Mouse (Mus musculus) forebrain, embryonic 16.5 days (tissue): ENCODE measurements around the gene Cdh8. TPM values are rescaled to one million over a fixed set of nuclear protein-coding genes. Genes with fewer than 3 reads are reported as not detected.
A peak's percentile ranks its signal among the peaks of the same experiment; 100 is the strongest.

ENCODE experiments used
- ATAC-seq: fragments of 200-750 bp; cut with Nextera tagmentation; 2 replicates; pipeline ENCODE4 v1.8.0; 2017; ENCODE audit warnings: mild to moderate bottlenecking, moderate library complexity
- H3K27ac ChIP-seq: fragments of 300-500 bp; sonication (generic); 2 replicates; pipeline ENCODE4 v1.5.1; 2014; ENCODE audit warnings: low read length, control low read depth
- H3K27me3 ChIP-seq: fragments of 300-500 bp; sonication (generic); replicated peaks from 2 replicates; pipeline ENCODE4 v1.6.1; 2014; ENCODE audit warnings: low read length; ENCODE audit not compliant: control insufficient read depth, insufficient read depth
- H3K36me3 ChIP-seq: fragments of 300-500 bp; sonication (generic); 2 replicates; pipeline ENCODE4 v1.6.1; 2014; ENCODE audit not compliant: control insufficient read depth, insufficient read depth
- H3K4me1 ChIP-seq: fragments of 300-500 bp; sonication (generic); replicated peaks from 2 replicates; pipeline ENCODE4 v1.6.1; 2014; ENCODE audit warnings: low read length; ENCODE audit not compliant: control insufficient read depth, insufficient read depth
- H3K4me2 ChIP-seq: fragments of 300-500 bp; sonication (generic); 2 replicates; pipeline ENCODE4 v1.6.1; 2014; ENCODE audit warnings: mild to moderate bottlenecking, low read length, control low read depth
- H3K4me3 ChIP-seq: fragments of 300-500 bp; sonication (generic); replicated peaks from 2 replicates; pipeline ENCODE4 v1.5.1; 2014; ENCODE audit warnings: mild to moderate bottlenecking, low read length, control low read depth
- H3K9ac ChIP-seq: fragments of 300-500 bp; sonication (generic); replicated peaks from 2 replicates; pipeline ENCODE4 v1.6.1; 2014; ENCODE audit warnings: low read depth, low read length, control low read depth
- H3K9me3 ChIP-seq: fragments of 300-500 bp; sonication (generic); 2 replicates; pipeline ENCODE4 v1.6.1; 2016; ENCODE audit warnings: low read length; ENCODE audit not compliant: control insufficient read depth
- WGBS: fragments of 180-500 bp; shearing (Covaris S2); extraction: QIAGEN DNeasy Blood & Tissue Kit; methylation state at CpG from one replicate; pipeline ENCODE4 v1.1.7; 2014; 5-methylcytosine and 5-hydroxymethylcytosine counted together
- polyA plus RNA-seq: library from polyadenylated mRNA; unstranded; fragments of >200 nt; fragmentation: Nextera tagmentation; extraction: Ambion mirVana; gene quantifications from 2 replicates; pipeline ENCODE4 v1.2.1, GENCODE M21; 2015

Cdh8 gene
- 43.1 and 51.4 TPM in 2 replicates for polyA plus RNA-seq

DNA sequence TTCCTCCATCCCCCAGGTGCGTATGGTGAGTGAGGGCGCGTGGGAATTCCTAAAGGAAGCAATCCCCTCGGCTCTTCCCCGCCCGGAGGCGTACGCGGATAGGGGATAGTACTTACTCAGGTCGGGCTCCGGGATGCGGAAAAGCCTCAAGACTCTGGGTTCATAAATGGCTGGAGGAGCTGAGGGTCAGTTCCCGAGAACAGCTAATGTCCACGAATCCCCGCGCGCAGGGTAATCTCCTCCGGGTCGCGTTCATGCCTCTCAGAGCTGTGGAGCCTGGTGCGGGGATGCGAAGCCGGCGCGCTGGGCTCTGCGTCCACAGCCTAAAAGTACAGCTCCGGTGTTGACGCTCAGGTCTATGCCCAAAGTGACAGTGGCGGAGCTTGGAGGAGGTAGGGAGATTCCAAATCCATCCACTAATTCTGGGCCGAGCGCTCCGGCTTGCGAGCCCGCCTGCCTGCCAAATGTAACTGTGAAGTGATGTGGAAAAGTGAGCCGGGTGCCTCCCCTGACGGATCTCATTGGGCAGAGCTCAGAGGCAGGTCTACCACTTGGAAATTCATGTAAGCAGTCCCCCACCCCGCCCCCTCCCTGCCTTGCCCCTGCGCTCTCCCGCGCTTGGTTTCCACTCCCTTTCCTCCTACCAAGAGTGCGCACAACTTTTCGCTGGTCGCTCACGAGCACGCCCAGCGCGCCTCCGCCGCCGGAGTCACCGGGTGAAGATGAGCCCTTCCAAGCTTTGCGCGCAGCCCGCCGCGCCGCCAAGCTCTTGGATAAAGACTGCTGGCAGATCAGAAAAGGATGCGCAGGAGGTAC lies at the start of gene Cdh8:
Gene Cdh8, minus strand, starts transcription at position 506 of the 816 bp plus-strand sequence.
- Histone ChIP-seq H3K27ac (peak within 1 kb of the TSS; percentile 77), H3K4me1 (peaks cover 16% of the 10 kb centered on the region), H3K36me3 (no peaks in the 10 kb centered on the region), H3K9ac (peak within 1 kb of the TSS; percentile 67), H3K4me3 (peak within 1 kb of the TSS; percentile 69), H3K9me3 (no peaks in the 10 kb centered on the region), H3K27me3 (no peaks in the 10 kb centered on the region), H3K4me2 (peak within 1 kb of the TSS; percentile 83)
- peak; percentile 87 for ATAC-seq
- under 1% methylated on average over 58 of the region's 58 CpGs for WGBS

DNA sequence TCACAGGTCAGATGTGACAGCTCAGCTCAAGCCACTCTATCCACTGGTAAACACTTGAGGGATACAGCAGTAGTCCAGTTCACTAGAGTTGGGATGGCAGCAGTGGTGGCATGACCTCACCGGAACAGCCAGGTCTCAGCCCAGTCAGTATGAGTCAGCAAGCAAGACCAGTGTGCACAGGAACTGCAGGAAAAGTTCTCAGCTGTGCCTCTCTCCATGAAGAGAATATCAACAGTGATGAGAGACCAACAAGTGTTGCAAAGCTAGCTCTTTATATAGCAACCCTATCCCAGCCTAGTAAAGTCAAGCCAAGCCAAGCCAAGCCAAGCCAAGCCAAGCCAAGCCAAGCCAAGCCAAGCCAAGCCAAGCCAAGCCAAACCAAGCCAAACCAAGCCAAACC lies 30.2 kb upstream of the Cdh8 start:
- H3K9me3 ChIP-seq, result no peaks in the 10 kb centered on the region
- ATAC-seq, result no peak
- 97% methylated on average over 1 of the region's 1 CpGs for WGBS

DNA sequence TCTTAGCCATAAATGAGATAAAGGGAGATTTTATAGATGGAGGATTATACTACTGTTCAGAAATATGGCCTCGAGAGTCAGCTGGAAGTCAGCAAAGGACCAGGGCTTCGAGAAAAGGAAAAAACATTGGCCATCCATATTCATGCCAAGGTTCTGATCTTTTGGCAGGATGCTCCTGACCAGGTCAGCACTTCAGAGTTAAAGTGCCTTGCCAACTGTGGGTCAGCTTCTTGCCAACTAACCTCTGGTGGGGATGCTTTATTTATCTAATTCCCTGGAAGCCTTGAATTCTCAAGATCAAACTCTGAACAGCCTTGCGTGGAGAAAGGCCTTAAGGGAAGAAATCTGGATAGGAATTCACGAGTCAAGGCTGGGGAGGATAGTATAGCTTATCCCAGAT lies 9.6 kb upstream of the Cdh8 start:
- H3K27me3 ChIP-seq, result no peaks in the 10 kb centered on the region
- H3K36me3 ChIP-seq, result no peaks in the 10 kb centered on the region
- WGBS, result 85% methylated on average over 4 of the region's 4 CpGs
- no peaks in the 10 kb centered on the region for H3K9me3 ChIP-seq
- peaks cover 8% of the 10 kb centered on the region; the same call in 1 of the 2 replicates for H3K4me1 ChIP-seq
- no peak overlapping the region for H3K9ac ChIP-seq
- no peak overlapping the region for H3K4me2 ChIP-seq
- no peak for ATAC-seq
- H3K27ac ChIP-seq, result no peak overlapping the region
- H3K4me3 ChIP-seq, result no peak overlapping the region

More for the DNA sequence above, 30.2 kb upstream of the Cdh8 start:
- no peaks in the 10 kb centered on the region for H3K27me3 ChIP-seq
- H3K27ac ChIP-seq, result no peak overlapping the region
- no peak overlapping the region for H3K4me2 ChIP-seq
- no peaks in the 10 kb centered on the region for H3K36me3 ChIP-seq
- no peaks in the 10 kb centered on the region for H3K4me1 ChIP-seq
- no peak overlapping the region for H3K4me3 ChIP-seq
- no peak overlapping the region for H3K9ac ChIP-seq

DNA sequence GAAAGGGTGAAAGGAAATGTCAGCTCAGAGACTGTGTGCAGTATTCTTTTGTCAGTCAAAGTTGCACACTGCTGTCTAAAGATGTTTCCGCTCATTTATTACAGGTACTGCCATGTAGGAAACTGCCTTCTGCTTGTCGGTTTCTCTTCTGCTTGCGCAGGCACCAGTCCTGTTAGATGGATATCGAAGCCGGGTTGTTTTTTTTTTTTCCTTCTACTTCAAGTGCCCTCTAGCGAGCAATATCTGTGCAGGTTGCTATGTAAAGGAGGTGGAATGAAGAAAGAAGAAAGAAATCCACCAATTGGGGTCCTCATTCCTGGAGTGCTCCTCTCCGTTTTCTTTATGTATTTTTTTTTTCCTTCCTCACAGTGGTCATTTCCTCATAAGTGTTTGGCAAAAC lies 5.2 kb upstream of the Cdh8 start:
- Histone ChIP-seq H3K9me3 (no peaks in the 10 kb centered on the region), H3K9ac (peak overlapping the region; percentile 41), H3K27ac (no peak overlapping the region), H3K4me1 (peaks cover 13% of the 10 kb centered on the region), H3K4me2 (peak overlapping the region; percentile 50), H3K4me3 (peak overlapping the region; percentile 36), H3K36me3 (no peaks in the 10 kb centered on the region), H3K27me3 (no peaks in the 10 kb centered on the region)
- no peak for ATAC-seq
- 9% methylated on average over 7 of the region's 7 CpGs for WGBS

DNA sequence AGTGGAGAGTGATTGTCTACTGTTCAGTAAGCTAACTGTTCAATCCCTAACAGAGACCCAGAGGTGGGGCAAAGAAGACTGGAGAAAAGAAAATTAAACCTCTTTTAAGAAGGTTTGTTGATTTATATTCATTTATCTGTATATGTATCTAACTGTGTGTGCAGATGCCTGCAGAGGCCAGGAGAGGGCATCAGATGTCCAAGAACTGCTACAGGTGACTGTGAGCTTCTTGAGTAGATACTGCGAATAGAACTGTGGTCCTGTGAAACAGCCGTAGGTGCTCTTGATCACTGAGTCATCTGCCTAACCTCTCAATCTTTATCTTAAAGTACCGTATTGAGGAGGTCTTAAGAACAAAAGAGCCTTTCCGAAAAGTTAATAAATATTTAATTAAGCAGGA lies 3.5 kb upstream of the Cdh8 start:
- Histone ChIP-seq H3K4me3 (no peak overlapping the region), H3K4me1 (peaks cover 17% of the 10 kb centered on the region), H3K4me2 (no peak overlapping the region), H3K9me3 (no peaks in the 10 kb centered on the region), H3K36me3 (no peaks in the 10 kb centered on the region), H3K27me3 (no peaks in the 10 kb centered on the region), H3K27ac (no peak overlapping the region), H3K9ac (no peak overlapping the region)
- 90% methylated on average over 4 of the region's 4 CpGs for WGBS
- no peak for ATAC-seq

DNA sequence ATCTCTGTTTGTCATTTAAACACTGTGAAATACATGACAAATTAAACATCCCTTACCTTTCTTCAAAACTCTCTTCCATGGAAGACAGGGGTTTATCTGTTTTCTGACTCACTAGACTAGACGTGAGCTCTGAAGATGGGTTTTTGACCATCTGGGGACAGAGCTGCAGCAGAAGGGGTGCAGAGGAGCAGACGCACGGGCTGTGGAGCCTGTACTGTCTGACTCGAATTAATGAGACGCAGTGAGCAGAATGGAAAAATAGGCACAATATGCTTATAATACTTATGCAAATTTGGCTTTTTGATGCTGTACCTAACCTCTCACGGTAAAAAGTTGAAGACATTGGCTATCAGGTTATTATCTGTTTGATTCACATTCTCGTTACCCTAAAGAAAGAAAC lies 1.2 kb upstream of the Cdh8 start:
- ATAC-seq, result peak; percentile 32; the same call in 1 of the 2 replicates
- H3K4me2 ChIP-seq, result peak overlapping the region; percentile 83
- no peaks in the 10 kb centered on the region for H3K9me3 ChIP-seq
- peak overlapping the region; percentile 69 for H3K4me3 ChIP-seq
- peak overlapping the region; percentile 25 for H3K27ac ChIP-seq
- peak overlapping the region; percentile 67 for H3K9ac ChIP-seq
- 15% methylated on average over 7 of the region's 7 CpGs for WGBS
- no peaks in the 10 kb centered on the region for H3K27me3 ChIP-seq
- H3K4me1 ChIP-seq, result peaks cover 24% of the 10 kb centered on the region
- H3K36me3 ChIP-seq, result no peaks in the 10 kb centered on the region

DNA sequence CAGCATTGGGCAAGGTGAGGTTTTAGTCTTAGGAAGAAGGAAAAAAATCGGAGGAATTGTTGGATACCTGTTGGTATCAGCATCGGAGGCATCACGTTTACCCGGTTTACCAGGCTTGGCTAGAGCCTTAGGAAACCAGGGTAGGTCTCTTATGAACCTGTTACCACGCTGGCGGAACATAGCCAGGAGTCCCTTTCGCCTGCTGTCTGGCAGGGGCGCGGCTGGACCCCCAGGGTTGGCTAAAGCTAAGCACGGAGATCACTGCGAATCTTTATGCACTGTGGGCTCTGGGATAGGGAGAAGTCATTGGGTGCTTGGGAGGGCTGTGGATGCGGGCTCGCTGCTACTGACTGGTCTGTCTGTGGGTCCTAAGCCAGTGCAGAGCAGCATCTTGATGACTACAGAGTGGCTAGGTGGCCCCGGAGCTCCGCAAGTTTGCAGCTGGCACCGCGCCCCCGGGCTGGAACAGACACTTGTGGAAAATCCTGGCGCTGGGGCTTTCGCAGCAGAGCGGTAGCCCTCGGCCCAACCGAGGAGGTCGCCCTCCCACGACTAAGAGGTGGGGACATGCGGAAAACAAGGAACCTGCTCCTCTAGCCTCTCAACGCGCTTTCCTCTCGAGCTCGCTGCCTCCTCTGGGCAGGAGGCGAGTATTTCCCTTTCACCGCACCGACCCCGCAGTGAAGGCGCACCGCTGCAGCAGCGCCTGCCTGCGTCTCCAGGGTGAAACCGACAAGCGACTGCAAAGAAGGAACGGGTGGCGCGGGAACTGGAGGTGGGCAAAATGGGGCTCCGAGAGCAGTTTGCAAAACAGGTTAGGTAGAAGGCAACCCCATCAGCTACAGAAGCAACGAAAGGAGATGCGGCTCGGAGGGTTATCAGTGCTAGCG lies 950 bp downstream of the Cdh8 start:
- peak overlapping the region; percentile 77 for H3K27ac ChIP-seq
- no peaks in the 10 kb centered on the region for H3K9me3 ChIP-seq
- no peaks in the 10 kb centered on the region for H3K36me3 ChIP-seq
- H3K4me3 ChIP-seq, result peak overlapping the region; percentile 69
- H3K4me1 ChIP-seq, result peaks cover 16% of the 10 kb centered on the region
- ATAC-seq, result peak; percentile 32
- no peaks in the 10 kb centered on the region for H3K27me3 ChIP-seq
- under 1% methylated on average over 48 of the region's 48 CpGs for WGBS
- H3K4me2 ChIP-seq, result peak overlapping the region; percentile 83
- peak overlapping the region; percentile 67 for H3K9ac ChIP-seq

DNA sequence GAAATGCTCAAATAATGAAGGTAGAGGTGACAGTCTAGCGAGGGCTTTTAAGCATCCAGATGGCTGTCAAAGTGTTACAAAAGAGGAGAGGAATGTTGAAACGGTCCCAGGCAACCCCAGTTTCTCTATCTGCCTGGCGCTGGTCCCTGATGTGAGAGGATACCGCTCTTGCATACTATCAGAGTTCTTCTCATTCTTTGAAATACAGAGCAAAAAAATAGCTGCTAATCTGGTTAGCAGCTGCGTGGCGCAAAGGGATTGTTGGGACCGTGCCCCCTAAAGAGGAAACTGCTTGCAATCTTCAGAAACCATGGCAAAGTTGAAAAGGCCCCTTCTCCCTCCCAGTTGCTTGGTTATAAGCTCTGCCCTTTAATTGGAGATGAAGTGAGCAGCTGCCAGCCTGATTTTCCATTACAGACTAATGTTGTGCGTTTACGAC lies 1.8 kb downstream of the Cdh8 start:
- peak overlapping the region; percentile 69 for H3K4me3 ChIP-seq
- ATAC-seq, result peak; percentile 44
- H3K36me3 ChIP-seq, result no peaks in the 10 kb centered on the region
- no peaks in the 10 kb centered on the region for H3K27me3 ChIP-seq
- H3K27ac ChIP-seq, result peak overlapping the region; percentile 77
- peak overlapping the region; percentile 67 for H3K9ac ChIP-seq
- no peaks in the 10 kb centered on the region for H3K9me3 ChIP-seq
- WGBS, result under 1% methylated on average over 9 of the region's 9 CpGs
- H3K4me1 ChIP-seq, result peaks cover 16% of the 10 kb centered on the region
- H3K4me2 ChIP-seq, result peak overlapping the region; percentile 83

DNA sequence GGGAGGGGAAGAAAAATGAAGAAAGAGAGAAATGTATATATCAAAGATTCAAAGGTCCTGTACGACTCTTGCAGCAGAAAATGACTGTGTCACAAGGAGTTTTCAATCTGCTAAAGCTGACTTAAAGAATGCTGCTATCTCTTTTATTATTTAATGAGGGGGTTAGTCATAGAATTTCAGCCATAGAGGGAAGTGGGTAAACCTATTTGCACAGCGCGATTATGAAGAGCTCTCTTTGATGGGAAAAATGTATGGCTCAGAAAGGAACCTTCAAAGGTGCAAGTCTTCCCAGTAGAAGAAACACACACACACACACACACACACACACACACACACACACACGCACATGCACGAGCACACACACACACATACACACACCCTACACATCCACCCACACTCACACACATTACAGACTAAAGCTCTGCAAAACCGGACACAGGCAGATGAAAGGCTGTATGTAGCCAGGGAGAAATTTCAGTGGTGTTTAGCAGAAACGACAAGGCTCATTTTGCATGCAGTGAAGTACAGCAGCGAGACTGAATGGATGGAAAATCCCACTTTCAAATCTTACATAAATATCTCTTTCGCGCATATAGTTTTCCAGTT lies 2.3 kb downstream of the Cdh8 start:
- H3K36me3 ChIP-seq, result no peaks in the 10 kb centered on the region
- H3K9ac ChIP-seq, result peak overlapping the region; percentile 67
- peak overlapping the region; percentile 69 for H3K4me3 ChIP-seq
- H3K27me3 ChIP-seq, result no peaks in the 10 kb centered on the region
- H3K4me1 ChIP-seq, result peaks cover 16% of the 10 kb centered on the region
- WGBS, result 10% methylated on average over 10 of the region's 10 CpGs
- peak overlapping the region; percentile 83 for H3K4me2 ChIP-seq
- ATAC-seq, result peak; percentile 27
- no peaks in the 10 kb centered on the region for H3K9me3 ChIP-seq
- peak overlapping the region; percentile 77 for H3K27ac ChIP-seq
